Comparison of ENCODE assay signal across 8 mouse cellular contexts in the genomic region with DNA sequence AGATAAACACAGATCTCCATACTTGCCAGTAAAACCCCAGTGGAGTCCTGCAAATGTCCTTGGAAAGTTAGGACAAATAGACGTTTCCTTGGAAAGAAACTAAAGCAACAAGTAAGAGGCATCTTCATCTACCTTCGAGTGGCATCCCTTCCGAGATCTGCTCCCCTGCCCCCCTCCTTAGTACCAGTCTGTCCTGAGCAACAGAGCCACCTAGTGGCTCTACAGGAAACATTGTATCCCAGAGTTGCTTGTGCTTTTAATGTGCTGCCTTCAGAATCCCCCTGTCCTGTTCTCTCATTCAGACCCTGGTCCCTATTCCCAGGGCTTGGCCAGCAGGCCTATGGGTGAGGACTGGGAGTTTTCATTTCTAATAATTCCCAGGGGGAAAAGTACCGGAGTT.
A peak's percentile ranks its signal among the peaks of the same experiment; 100 is the strongest.
DNase-seq lines count a peak whose midpoint lies in the region; ATAC-seq lines count a peak whose summit lies in the region.

No protein-coding gene starts in this region.

- DNase-seq in hindbrain, embryonic 11.5 days (ENCODE audit: low spot score): peak; percentile 27
- peak; percentile 1 for DNase-seq in right cerebral cortex, adult 18-20 months
- no peak for DNase-seq in right cerebral cortex, postnatal 25 days
- peak; percentile 26 for DNase-seq in embryo, embryonic 11.5 days (ENCODE audit: low read depth, low spot score)
- DNase-seq in retina, postnatal 1 day: peak; percentile 27
- DNase-seq in cerebellum, adult 18-20 months: no peak
- no peak for DNase-seq in layer of hippocampus, adult 9-10 months (ENCODE audit: low spot score)

- no peak overlapping the region for H3K27ac ChIP-seq in hindbrain, embryonic 11.5 days (ENCODE audit: low read depth, low read length)
- H3K27ac ChIP-seq in hindbrain, embryonic 12.5 days: no peak overlapping the region

- WGBS in hindbrain, embryonic 11.5 days: 28% methylated on average over 4 of the region's 4 CpGs
- WGBS in hindbrain, embryonic 12.5 days: 24% methylated on average over 4 of the region's 4 CpGs

- no peak overlapping the region for H3K4me3 ChIP-seq in hindbrain, embryonic 11.5 days (ENCODE audit: low read depth, low read length)
- H3K4me3 ChIP-seq in hindbrain, embryonic 12.5 days: no peak overlapping the region

- H3K4me1 ChIP-seq in hindbrain, embryonic 11.5 days (replicated peaks; ENCODE audit: control insufficient read depth, insufficient read depth, low read length): no peaks in the 10 kb centered on the region
- no peaks in the 10 kb centered on the region for H3K4me1 ChIP-seq in hindbrain, embryonic 12.5 days

- H3K27me3 ChIP-seq in hindbrain, embryonic 11.5 days (ENCODE audit: control insufficient read depth, insufficient read depth, low read length): no peaks in the 10 kb centered on the region
- no peaks in the 10 kb centered on the region for H3K27me3 ChIP-seq in hindbrain, embryonic 12.5 days

- H3K9me3 ChIP-seq in hindbrain, embryonic 11.5 days (ENCODE audit: control insufficient read depth, low read length): no peaks in the 10 kb centered on the region
- no peaks in the 10 kb centered on the region for H3K9me3 ChIP-seq in hindbrain, embryonic 12.5 days (replicated peaks)

- ATAC-seq in hindbrain, embryonic 11.5 days (ENCODE audit: low FRiP score): no peak
- ATAC-seq in hindbrain, embryonic 12.5 days (ENCODE audit: low FRiP score): no peak

- H3K36me3 ChIP-seq in hindbrain, embryonic 11.5 days (ENCODE audit: control insufficient read depth, insufficient read depth, low read length): no peaks in the 10 kb centered on the region
- no peaks in the 10 kb centered on the region for H3K36me3 ChIP-seq in hindbrain, embryonic 12.5 days

- no peak overlapping the region for H3K9ac ChIP-seq in hindbrain, embryonic 11.5 days (ENCODE audit: low read depth, low read length)
- no peak overlapping the region for H3K9ac ChIP-seq in hindbrain, embryonic 12.5 days

- H3K4me2 ChIP-seq in hindbrain, embryonic 11.5 days (replicated peaks; ENCODE audit: low read depth, low read length): no peak overlapping the region
- H3K4me2 ChIP-seq in hindbrain, embryonic 12.5 days (replicated peaks): no peak overlapping the region

Comparison
In these comparisons a context has a peak if more than half of its experiments do, and no peak if none do; other contexts are left out.
1. DNase-seq: peak in hindbrain, embryonic 11.5 days (single experiment), right cerebral cortex, adult 18-20 months (single experiment), embryo, embryonic 11.5 days (single experiment) and retina, postnatal 1 day (single experiment); none in right cerebral cortex, postnatal 25 days (single experiment), cerebellum, adult 18-20 months (0 of 2) and layer of hippocampus, adult 9-10 months (single experiment).